Mouse (Mus musculus): ENCODE data around the gene Hopx. TPM values are rescaled to one million over a fixed set of nuclear protein-coding genes. Genes with fewer than 3 reads are reported as not detected.
"Not testable (repeated sequence)": the region's sequence is repeated elsewhere in the genome, so short reads cannot be mapped to it uniquely, and the experiment has no call there.

The Hopx gene
- polyA plus RNA-seq, 3 experiments from 2014 or later, result 13.8 to 24.5 (median 15.9) TPM

GRCm38 (mm10) chr5:77099997-77100380, 14.9 kb downstream of the Hopx start:
- ATAC-seq, result no peak

GRCm38 (mm10) chr5:77099317-77099996, 15.5 kb downstream of the Hopx start:
- ATAC-seq, result no peak

- ATAC-seq, result no peak
These were observed 16.0 kb downstream of the Hopx start for GRCm38 (mm10) chr5:77098874-77099273.

GRCm38 (mm10) chr5:77097686-77098085, 17.2 kb downstream of the Hopx start:
- no peak for ATAC-seq

GRCm38 (mm10) chr5:77096194-77096593, 18.7 kb downstream of the Hopx start:
- ATAC-seq, result not testable (repeated sequence)

- ATAC-seq, result peak; percentile 77
These were observed 20.1 kb downstream of the Hopx start for GRCm38 (mm10) chr5:77094510-77095491.

- no peak for ATAC-seq
These were observed 21.0 kb downstream of the Hopx start for GRCm38 (mm10) chr5:77093961-77094360.

GRCm38 (mm10) chr5:77092531-77092930, 22.4 kb downstream of the Hopx start:
- peak; percentile 47 for ATAC-seq

GRCm38 (mm10) chr5:77091923-77092322, 23.0 kb downstream of the Hopx start:
- no peak for ATAC-seq

GRCm38 (mm10) chr5:77090521-77091096, 24.3 kb downstream of the Hopx start:
- no peak for ATAC-seq

- ATAC-seq, result no peak
These were observed 25.0 kb downstream of the Hopx start for GRCm38 (mm10) chr5:77089901-77090300.

- ATAC-seq, result no peak
These were observed 25.6 kb downstream of the Hopx start for GRCm38 (mm10) chr5:77089294-77089693.

GRCm38 (mm10) chr5:77087122-77087521, 27.8 kb downstream of the Hopx start:
- ATAC-seq, result no peak

- no peak for ATAC-seq
These were observed 28.4 kb downstream of the Hopx start for GRCm38 (mm10) chr5:77086541-77086940.

GRCm38 (mm10) chr5:77085753-77086450, 29.0 kb downstream of the Hopx start:
- no peak for ATAC-seq

GRCm38 (mm10) chr5:77084418-77084817, 30.5 kb downstream of the Hopx start:
- ATAC-seq, result no peak

- ATAC-seq, result peak; percentile 63
These were observed 32.2 kb downstream of the Hopx start for GRCm38 (mm10) chr5:77082735-77083134.

GRCm38 (mm10) chr5:77080761-77081160, 34.2 kb downstream of the Hopx start:
- no peak for ATAC-seq

- no peak for ATAC-seq
These were observed 39.0 kb downstream of the Hopx start for GRCm38 (mm10) chr5:77075951-77076350.

GRCm38 (mm10) chr5:77074914-77075313, 40.0 kb downstream of the Hopx start:
- no peak for ATAC-seq

GRCm38 (mm10) chr5:77073794-77074193, 41.1 kb downstream of the Hopx start:
- ATAC-seq, result no peak

- no peak for ATAC-seq
These were observed 43.3 kb downstream of the Hopx start for GRCm38 (mm10) chr5:77071626-77072025.

GRCm38 (mm10) chr5:77070987-77071386, 43.9 kb downstream of the Hopx start:
- ATAC-seq, result no peak
